Mouse (Mus musculus) heart, postnatal 0 days (tissue): ENCODE results near the gene Xrcc4.
"Not testable (repeated sequence)": the region's sequence is repeated elsewhere in the genome, so short reads cannot be mapped to it uniquely, and the experiment has no call there.

Experiments used
- CTCF ChIP-seq: IDR thresholded peaks from 2 replicates; pipeline ENCODE4 v1.5.1; 2016; ENCODE audit warnings: antibody characterized with exemption, control low read depth, low read depth
- EP300 ChIP-seq: IDR thresholded peaks from 2 replicates; pipeline ENCODE4 v1.6.1; 2016; ENCODE audit warnings: antibody characterized with exemption, low read depth

DNA sequence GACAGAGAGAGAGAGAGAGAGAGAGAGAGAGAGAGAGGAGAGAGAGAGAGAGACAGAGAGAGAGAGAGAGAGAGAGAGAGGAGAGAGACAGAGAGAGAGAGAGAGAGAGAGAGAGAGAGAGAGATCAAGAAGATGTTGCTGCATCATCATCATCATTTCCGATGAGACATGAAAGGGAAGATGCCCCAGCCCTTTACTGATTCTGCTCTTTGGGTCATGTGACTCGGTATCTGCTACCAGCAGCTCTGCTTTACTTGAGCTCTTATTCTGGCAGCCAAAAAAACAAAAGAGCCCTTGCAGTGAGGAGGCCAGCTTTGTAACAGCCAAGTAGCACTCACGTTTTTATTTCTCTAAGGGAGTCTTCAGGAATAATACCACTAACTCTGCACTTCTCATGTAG is 338.8 kb downstream of the Xrcc4 start:
- TF ChIP-seq CTCF, EP300: not testable (repeated sequence)
